Mouse (Mus musculus) forebrain, embryonic 13.5 days (tissue): ENCODE results near the gene Sobp. TPM values are rescaled to one million over a fixed set of nuclear protein-coding genes. Genes with fewer than 3 reads are reported as not detected.

ENCODE experiments used
- ATAC-seq: fragments of 200-750 bp; cut with Nextera tagmentation; 2 replicates; pipeline ENCODE4 v1.8.0; 2017
- H3K27ac ChIP-seq: fragments of 300-500 bp; sonication (generic); 2 replicates; pipeline ENCODE4 v1.5.1; 2015; ENCODE audit warnings: inconsistent platforms, mild to moderate bottlenecking, moderate library complexity
- H3K27me3 ChIP-seq: fragments of 300-500 bp; sonication (generic); 2 replicates; pipeline ENCODE4 v1.6.1; 2015; ENCODE audit warnings: mild to moderate bottlenecking, inconsistent platforms
- H3K36me3 ChIP-seq: fragments of 300-500 bp; sonication (generic); 2 replicates; pipeline ENCODE4 v1.6.1; 2015; ENCODE audit warnings: mild to moderate bottlenecking, inconsistent platforms; ENCODE audit not compliant: poor library complexity, severe bottlenecking
- H3K4me1 ChIP-seq: fragments of 300-500 bp; sonication (generic); 2 replicates; pipeline ENCODE4 v1.6.1; 2015; ENCODE audit warnings: inconsistent platforms
- H3K4me2 ChIP-seq: fragments of 300-500 bp; sonication (generic); 2 replicates; pipeline ENCODE4 v1.6.1; 2015; ENCODE audit warnings: inconsistent platforms, mild to moderate bottlenecking, moderate library complexity
- H3K4me3 ChIP-seq: fragments of 300-500 bp; sonication (generic); 2 replicates; pipeline ENCODE4 v1.5.1; 2015; ENCODE audit warnings: mild to moderate bottlenecking, inconsistent platforms
- H3K9ac ChIP-seq: fragments of 300-500 bp; sonication (generic); 2 replicates; pipeline ENCODE4 v1.6.1; 2015; ENCODE audit warnings: mild to moderate bottlenecking, inconsistent platforms
- H3K9me3 ChIP-seq: fragments of 300-500 bp; sonication (generic); replicated peaks from 2 replicates; pipeline ENCODE4 v1.6.1; 2016; ENCODE audit warnings: inconsistent platforms
- WGBS: fragments of 180-500 bp; shearing (Covaris S2); methylation state at CpG from one replicate; pipeline ENCODE4 v1.1.7; 2015; 5-methylcytosine and 5-hydroxymethylcytosine counted together
- polyA plus RNA-seq: library from polyadenylated mRNA; unstranded; fragments of >200 nt; fragmentation: Nextera tagmentation; extraction: Ambion mirVana; gene quantifications from 2 replicates; pipeline ENCODE4 v1.2.1, GENCODE M21; 2015

Sobp gene
- polyA plus RNA-seq, 1 experiment from 2014 or later = 9.3 TPM

DNA sequence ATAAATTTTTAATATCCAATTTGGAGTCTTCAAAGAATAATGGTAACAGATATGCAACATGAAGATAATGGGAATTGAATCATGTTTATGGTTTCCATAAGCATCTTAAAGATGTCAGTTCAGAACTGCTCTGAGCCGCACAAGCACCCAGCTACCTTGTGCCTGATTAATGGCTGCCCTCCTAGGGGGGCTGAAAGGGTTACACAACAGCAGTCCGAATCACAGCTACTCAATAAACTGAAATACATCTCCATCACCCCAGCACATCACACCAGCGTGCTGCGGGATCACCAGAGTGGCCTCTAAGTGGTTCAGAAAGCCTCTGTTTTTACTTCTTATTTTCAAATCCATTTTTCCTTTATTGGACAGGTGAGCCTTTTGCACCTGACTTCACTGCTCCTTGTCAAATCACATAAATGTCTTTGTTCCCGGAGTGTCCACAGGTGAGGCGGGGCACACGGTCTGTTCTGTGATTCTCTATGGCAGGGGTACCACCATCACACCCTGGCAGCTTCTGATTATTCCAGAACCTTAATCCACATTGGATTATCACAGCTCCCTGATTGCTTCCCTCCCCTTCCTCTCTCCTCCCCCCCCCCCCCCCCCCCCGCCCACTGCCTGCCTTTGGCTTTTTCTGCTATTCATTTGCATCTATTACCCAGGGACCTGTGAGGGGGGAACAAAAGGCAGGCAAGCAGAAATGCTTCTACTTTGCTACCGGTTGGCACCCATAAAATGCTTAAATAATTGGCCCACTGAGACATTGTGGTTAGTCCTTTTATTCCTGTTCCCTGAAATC, 90.8 kb downstream of the Sobp start:
- Histone ChIP-seq H3K9me3 (no peaks in the 10 kb centered on the region), H3K27me3 (no peaks in the 10 kb centered on the region), H3K4me3 (no peak overlapping the region), H3K4me1 (peaks cover 36% of the 10 kb centered on the region), H3K9ac (0 out of 2 replicates have a peak overlapping the region, but pooled peaks have one; percentile 45), H3K27ac (peak overlapping the region; percentile 80), H3K4me2 (peak overlapping the region; percentile 26), H3K36me3 (peaks cover 7% of the 10 kb centered on the region; the same call in 1 of the 2 replicates)
- 59% methylated on average over 8 of the region's 9 CpGs for WGBS
- ATAC-seq = peak; percentile 68

GRCm38 (mm10) chr10:43081316-43081715, 93.0 kb downstream of the Sobp start:
- H3K27ac ChIP-seq = no peak overlapping the region

DNA sequence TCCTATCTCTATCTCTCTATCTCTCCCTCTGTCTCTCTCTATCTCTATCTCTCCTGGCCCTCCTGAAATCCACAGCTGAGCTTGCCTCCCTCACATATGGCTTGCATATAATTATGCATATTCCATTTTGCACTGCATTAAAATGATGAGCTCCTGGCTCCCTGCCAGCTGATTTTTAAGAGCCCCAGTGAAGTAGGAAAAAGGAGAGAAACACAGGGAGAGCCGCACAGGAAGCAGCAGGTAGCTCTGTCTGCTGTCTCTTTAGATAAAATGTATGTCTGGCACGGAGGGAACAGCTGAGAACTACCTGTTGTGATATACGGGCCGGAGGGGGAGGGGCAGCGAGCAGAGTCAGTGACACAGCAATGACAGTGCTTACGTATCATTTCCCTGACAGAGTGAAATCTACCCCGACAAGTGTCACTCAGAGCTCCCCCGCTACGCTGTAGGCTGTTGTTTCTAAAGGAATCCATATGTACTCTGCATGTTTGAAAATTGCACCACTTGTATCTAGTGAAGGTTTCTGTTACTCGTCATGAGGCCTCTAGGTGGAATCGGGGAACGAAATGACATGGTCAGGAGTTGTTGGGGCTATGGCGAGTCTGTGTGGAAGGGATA, 98.7 kb downstream of the Sobp start:
- Histone ChIP-seq H3K27me3 (no peaks in the 10 kb centered on the region), H3K4me3 (no peak overlapping the region), H3K27ac (peak overlapping the region; percentile 48; the same call in 1 of the 2 replicates), H3K9ac (no peak overlapping the region), H3K4me2 (no peak overlapping the region), H3K4me1 (peaks cover 42% of the 10 kb centered on the region), H3K36me3 (no peaks in the 10 kb centered on the region), H3K9me3 (no peaks in the 10 kb centered on the region)
- 63% methylated on average over 13 of the region's 13 CpGs for WGBS
- peak; percentile 77 for ATAC-seq

More at GRCm38 (mm10) chr10:43081316-43081715, 93.0 kb downstream of the Sobp start:
- WGBS = 48% methylated on average over 3 of the region's 3 CpGs
- Histone ChIP-seq H3K4me2 (no peak overlapping the region), H3K9ac (no peak overlapping the region), H3K4me1 (peaks cover 43% of the 10 kb centered on the region), H3K9me3 (no peaks in the 10 kb centered on the region), H3K36me3 (no peaks in the 10 kb centered on the region), H3K4me3 (no peak overlapping the region), H3K27me3 (no peaks in the 10 kb centered on the region)
- ATAC-seq = no peak

- Histone ChIP-seq H3K9me3 (no peaks in the 10 kb centered on the region), H3K4me3 (no peak overlapping the region), H3K27ac (peak overlapping the region; percentile 48; the same call in 1 of the 2 replicates), H3K4me1 (peaks cover 42% of the 10 kb centered on the region), H3K9ac (0 out of 2 replicates have a peak overlapping the region, but pooled peaks have one; percentile 16), H3K36me3 (0 out of 2 replicates have a peak, but pooled peaks cover 3% of the 10 kb centered on the region), H3K4me2 (no peak overlapping the region), H3K27me3 (no peaks in the 10 kb centered on the region)
- ATAC-seq = no peak
- WGBS = 43% methylated on average over 8 of the region's 8 CpGs
These were observed 101.0 kb downstream of the Sobp start for GRCm38 (mm10) chr10:43073281-43073680.

GRCm38 (mm10) chr10:43070893-43071292, 103.4 kb downstream of the Sobp start:
- Histone ChIP-seq H3K4me3 (no peak overlapping the region), H3K4me1 (peaks cover 30% of the 10 kb centered on the region), H3K9ac (no peak overlapping the region), H3K36me3 (peaks cover 10% of the 10 kb centered on the region; the same call in 1 of the 2 replicates), H3K4me2 (no peak overlapping the region), H3K27ac (no peak overlapping the region), H3K9me3 (no peaks in the 10 kb centered on the region), H3K27me3 (no peaks in the 10 kb centered on the region)
- ATAC-seq = no peak
- WGBS = 94% methylated on average over 6 of the region's 6 CpGs

DNA sequence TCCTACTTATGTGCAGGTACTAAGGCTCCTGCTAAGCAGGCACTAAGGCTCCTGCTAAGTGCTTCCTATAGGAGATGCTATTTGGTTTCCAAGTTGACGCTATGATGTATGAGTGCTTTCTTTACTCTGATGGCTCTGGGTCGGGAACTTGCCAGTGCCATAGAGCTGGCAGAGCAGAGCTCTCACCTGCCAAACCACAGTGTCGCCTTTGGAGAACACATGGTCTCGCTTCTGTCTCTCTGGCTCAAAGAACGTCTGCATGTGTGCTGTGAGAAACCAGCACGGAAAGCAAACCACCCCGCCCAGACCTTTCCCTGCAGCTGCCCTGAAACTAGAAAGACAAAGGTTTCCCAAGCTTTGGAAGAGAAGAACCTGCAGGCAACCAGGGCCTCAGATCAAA, 109.0 kb downstream of the Sobp start:
- ATAC-seq = no peak
- H3K36me3 ChIP-seq = peaks cover 12% of the 10 kb centered on the region; the same call in 1 of the 2 replicates
- no peak overlapping the region for H3K4me3 ChIP-seq
- H3K27ac ChIP-seq = no peak overlapping the region
- H3K9ac ChIP-seq = no peak overlapping the region
- no peaks in the 10 kb centered on the region for H3K27me3 ChIP-seq
- 83% methylated on average over 7 of the region's 7 CpGs for WGBS
- H3K4me1 ChIP-seq = no peaks in the 10 kb centered on the region
- no peak overlapping the region for H3K4me2 ChIP-seq
- no peaks in the 10 kb centered on the region for H3K9me3 ChIP-seq

DNA sequence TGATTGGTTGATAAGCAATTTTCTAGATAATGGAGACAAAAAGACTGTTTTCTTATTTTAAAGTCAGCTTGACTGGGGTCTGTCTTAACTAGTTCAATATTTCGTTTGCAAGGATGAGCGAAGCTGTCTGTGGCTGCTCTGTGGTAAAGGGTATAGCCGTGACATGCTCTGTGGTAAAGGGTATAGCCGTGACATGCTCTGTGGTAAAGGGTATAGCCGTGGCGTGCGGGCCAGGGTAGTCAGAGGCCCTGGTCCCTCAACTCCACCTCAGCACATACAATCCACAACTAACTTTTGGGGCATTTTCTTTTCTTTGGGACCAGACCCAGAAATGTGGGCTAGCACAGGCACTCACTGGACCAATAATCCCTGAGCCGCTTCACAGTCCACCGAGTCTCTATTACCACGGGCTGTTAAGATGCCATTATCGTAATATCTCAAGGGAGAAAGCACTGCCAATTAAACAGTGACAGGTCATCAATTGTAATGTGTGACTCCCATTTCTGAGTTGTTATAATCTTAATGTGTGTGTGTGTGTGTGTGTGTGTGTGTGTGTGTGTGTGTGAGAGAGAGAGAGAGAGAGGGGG, 112.7 kb downstream of the Sobp start:
- 82% methylated on average over 11 of the region's 11 CpGs for WGBS
- Histone ChIP-seq H3K9ac (no peak overlapping the region), H3K27ac (no peak overlapping the region), H3K27me3 (no peaks in the 10 kb centered on the region), H3K36me3 (peaks cover 11% of the 10 kb centered on the region; the same call in 1 of the 2 replicates), H3K9me3 (no peaks in the 10 kb centered on the region), H3K4me1 (no peaks in the 10 kb centered on the region), H3K4me3 (no peak overlapping the region), H3K4me2 (no peak overlapping the region)
- no peak for ATAC-seq

- ATAC-seq = no peak
- Histone ChIP-seq H3K9ac (no peak overlapping the region), H3K36me3 (no peaks in the 10 kb centered on the region), H3K27me3 (no peaks in the 10 kb centered on the region), H3K4me2 (no peak overlapping the region), H3K9me3 (no peaks in the 10 kb centered on the region), H3K27ac (no peak overlapping the region), H3K4me1 (0 out of 2 replicates have a peak, but pooled peaks cover 12% of the 10 kb centered on the region), H3K4me3 (no peak overlapping the region)
- 81% methylated on average over 2 of the region's 2 CpGs for WGBS
These were observed 118.9 kb downstream of the Sobp start for GRCm38 (mm10) chr10:43055405-43055804.

- Histone ChIP-seq H3K4me3 (no peak overlapping the region), H3K4me1 (0 out of 2 replicates have a peak, but pooled peaks cover 12% of the 10 kb centered on the region), H3K9me3 (no peaks in the 10 kb centered on the region), H3K27ac (no peak overlapping the region), H3K9ac (no peak overlapping the region), H3K36me3 (no peaks in the 10 kb centered on the region), H3K27me3 (no peaks in the 10 kb centered on the region), H3K4me2 (no peak overlapping the region)
- no peak for ATAC-seq
- WGBS = 78% methylated on average over 8 of the region's 8 CpGs
These were observed 119.6 kb downstream of the Sobp start for GRCm38 (mm10) chr10:43054776-43055175.

GRCm38 (mm10) chr10:43053861-43054560, 120.3 kb downstream of the Sobp start:
- H3K27me3 ChIP-seq = no peaks in the 10 kb centered on the region
- no peak; the same call in 1 of the 2 replicates for ATAC-seq
- no peak overlapping the region for H3K27ac ChIP-seq
- H3K4me3 ChIP-seq = no peak overlapping the region
- H3K4me2 ChIP-seq = no peak overlapping the region
- H3K9ac ChIP-seq = no peak overlapping the region
- WGBS = 73% methylated on average over 10 of the region's 10 CpGs
- no peaks in the 10 kb centered on the region for H3K9me3 ChIP-seq
- H3K36me3 ChIP-seq = no peaks in the 10 kb centered on the region
- H3K4me1 ChIP-seq = 0 out of 2 replicates have a peak, but pooled peaks cover 12% of the 10 kb centered on the region

GRCm38 (mm10) chr10:43052462-43052861, 121.9 kb downstream of the Sobp start:
- Histone ChIP-seq H3K4me3 (no peak overlapping the region), H3K9me3 (no peaks in the 10 kb centered on the region), H3K4me2 (no peak overlapping the region), H3K27ac (no peak overlapping the region), H3K9ac (no peak overlapping the region), H3K27me3 (no peaks in the 10 kb centered on the region), H3K4me1 (0 out of 2 replicates have a peak, but pooled peaks cover 12% of the 10 kb centered on the region), H3K36me3 (no peaks in the 10 kb centered on the region)
- ATAC-seq = no peak; the same call in 1 of the 2 replicates
- 49% methylated on average over 5 of the region's 5 CpGs for WGBS
